Mouse (Mus musculus): ENCODE data around the gene Tmem266. TPM values are rescaled to one million over a fixed set of nuclear protein-coding genes. Genes with fewer than 3 reads are reported as not detected.

The Tmem266 gene
- polyA plus RNA-seq, 1 experiment from 2014 or later, result 7.0 TPM

DNA sequence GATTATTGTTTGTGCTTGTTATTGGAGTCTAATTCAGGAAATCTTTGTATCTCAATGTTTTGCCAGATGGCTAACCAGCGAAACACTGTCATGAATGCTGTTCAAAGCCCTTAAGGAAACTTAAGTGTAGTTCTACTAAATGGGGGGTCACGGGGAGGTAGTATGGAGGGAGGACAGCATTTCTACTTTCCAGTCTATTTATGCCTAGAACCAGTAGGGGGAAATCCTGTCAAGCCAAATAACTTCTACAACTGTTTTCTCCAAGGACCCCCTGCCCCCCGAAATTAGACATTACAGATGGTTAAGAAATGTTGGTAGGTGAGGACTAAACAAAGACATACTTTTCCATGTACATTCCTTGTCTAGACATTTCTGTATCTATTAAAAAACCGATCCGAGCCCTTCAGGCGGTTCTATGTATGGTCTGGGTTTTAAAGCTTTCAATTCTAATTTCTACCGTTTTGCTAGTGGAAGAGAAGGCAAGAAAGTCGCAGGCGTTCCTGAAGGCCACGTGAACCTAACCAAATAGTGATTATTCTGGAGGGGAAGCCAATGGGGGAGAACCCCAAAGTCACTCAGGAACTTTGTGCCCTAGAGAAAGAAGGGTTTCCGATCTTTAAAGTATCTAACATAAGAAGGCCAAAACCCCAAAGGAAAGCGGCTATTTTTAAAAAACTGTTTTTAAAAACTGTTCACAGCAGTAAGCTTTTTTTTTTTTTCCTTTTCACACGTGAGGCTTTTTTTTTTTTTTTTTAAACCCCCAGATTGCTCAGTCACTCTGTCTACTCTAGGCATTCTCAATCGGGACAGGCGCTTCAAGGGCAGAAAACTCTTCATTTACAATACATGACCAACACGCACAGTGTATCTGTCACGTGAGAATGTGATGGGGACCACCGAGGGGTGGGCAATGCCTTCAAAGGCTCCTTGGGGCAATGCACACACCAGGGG is 874 bp upstream of the Tmem266 start:
- Histone ChIP-seq H3K9me3 (replicated peaks; ENCODE audit: control insufficient read depth, low read length, poor library complexity, severe bottlenecking) (no peaks in the 10 kb centered on the region), H3K36me3 (ENCODE audit: control insufficient read depth, insufficient read depth, low read length) (no peaks in the 10 kb centered on the region), H3K4me1 (ENCODE audit: control insufficient read depth, insufficient read depth, low read length) (peaks cover 18% of the 10 kb centered on the region), H3K27me3 (ENCODE audit: control insufficient read depth, insufficient read depth, low read depth, low read length) (no peaks in the 10 kb centered on the region; the same call in none of the 2 replicates), H3K27ac (ENCODE audit: low read length) (peak overlapping the region; percentile 85), H3K9ac (ENCODE audit: low read depth, low read length) (peak overlapping the region; percentile 92), H3K4me2 (ENCODE audit: low read length) (peak overlapping the region; percentile 77), H3K4me3 (ENCODE audit: low read depth, low read length) (peak overlapping the region; percentile 79)
- ATAC-seq, result no peak
- 15% methylated on average over 18 of the region's 18 CpGs for WGBS

DNA sequence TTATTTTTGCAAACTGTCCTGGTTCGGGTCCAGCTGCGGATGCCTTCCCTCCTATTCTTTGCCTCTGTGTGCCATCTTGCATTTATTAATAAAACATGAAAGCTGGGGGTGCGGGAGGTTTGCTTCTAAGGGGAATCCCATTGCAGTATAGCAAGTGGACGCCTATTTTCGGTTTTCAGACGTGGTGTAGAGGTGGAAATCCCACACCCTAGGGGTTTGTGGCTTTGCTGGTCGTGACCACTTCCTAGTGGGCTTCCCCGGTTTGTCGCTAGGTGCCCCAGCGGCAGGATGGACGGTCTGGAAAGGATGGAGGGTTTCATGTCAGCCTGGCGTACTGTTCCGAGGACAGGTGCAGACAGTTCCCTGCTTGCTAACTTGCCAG is 512 bp downstream of the Tmem266 start:
- H3K36me3 ChIP-seq (ENCODE audit: control insufficient read depth, insufficient read depth, low read length), result no peaks in the 10 kb centered on the region
- H3K9me3 ChIP-seq (replicated peaks; ENCODE audit: control insufficient read depth, low read length, poor library complexity, severe bottlenecking), result no peaks in the 10 kb centered on the region
- peaks cover 20% of the 10 kb centered on the region for H3K4me1 ChIP-seq (ENCODE audit: control insufficient read depth, insufficient read depth, low read length)
- under 1% methylated on average over 13 of the region's 13 CpGs for WGBS
- peak; percentile 59 for ATAC-seq
- peak overlapping the region; percentile 92 for H3K9ac ChIP-seq (ENCODE audit: low read depth, low read length)
- H3K27ac ChIP-seq (ENCODE audit: low read length), result peak overlapping the region; percentile 77
- H3K27me3 ChIP-seq (ENCODE audit: control insufficient read depth, insufficient read depth, low read depth, low read length), result no peaks in the 10 kb centered on the region; the same call in none of the 2 replicates
- H3K4me2 ChIP-seq (ENCODE audit: low read length), result peak overlapping the region; percentile 77
- H3K4me3 ChIP-seq (ENCODE audit: low read depth, low read length), result peak overlapping the region; percentile 79

DNA sequence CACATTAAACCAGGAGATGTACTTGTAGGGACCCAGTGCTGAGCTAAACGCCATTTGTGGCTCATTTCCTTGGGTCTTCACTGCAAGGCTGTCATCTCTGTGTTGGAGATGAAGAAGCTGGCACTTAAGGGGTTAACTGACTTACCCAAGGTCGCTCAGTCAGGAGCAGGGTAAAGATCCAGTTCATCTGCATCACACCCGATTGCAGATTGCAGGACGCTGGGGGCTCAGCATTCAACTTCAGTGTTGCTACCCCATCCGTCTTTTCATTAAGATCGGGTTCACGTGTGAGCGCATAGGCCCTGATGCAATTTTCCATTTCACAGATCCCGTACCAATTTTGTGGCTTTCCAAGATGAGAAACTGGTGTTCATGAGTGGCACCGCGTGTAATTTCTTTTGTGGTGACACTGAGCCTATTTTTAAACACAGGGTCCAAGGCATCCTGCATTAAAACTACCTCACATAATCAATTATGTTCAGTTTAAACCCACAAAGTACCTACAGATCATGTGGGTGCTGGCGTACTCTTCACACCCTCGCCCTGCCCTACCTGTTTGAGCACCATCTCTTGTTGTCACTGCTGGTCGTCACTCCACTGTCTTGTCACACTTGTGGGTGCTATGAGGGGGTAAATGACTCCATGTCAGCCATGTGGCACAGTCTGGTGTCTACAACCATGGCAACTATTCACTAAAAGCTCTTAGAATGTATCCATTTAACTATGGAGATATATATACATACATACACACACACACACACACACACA is 1.6 kb downstream of the Tmem266 start:
- WGBS, result 27% methylated on average over 14 of the region's 14 CpGs

DNA sequence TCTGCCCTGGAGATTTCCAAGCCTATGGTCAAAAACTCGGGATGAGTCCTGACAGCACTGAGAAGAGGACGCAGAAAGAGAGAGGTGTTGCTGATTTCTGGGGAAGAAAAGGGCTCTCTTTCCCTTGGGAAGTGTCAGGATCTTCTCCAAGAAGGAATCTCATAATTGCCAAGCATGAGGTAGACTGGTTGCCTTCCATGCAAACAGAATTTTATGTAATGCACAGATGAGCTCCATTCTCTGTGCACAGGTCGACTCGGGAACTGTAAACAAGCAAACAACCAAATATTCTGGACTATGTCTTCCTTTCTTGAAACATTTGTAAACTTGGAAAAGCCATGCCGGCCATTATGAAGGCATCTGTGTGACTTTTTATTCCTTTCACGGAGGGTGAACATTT is 2.7 kb downstream of the Tmem266 start:
- Histone ChIP-seq H3K4me2 (ENCODE audit: low read length) (no peak overlapping the region), H3K4me3 (ENCODE audit: low read depth, low read length) (no peak overlapping the region), H3K4me1 (ENCODE audit: control insufficient read depth, insufficient read depth, low read length) (peaks cover 29% of the 10 kb centered on the region), H3K27ac (ENCODE audit: low read length) (no peak overlapping the region), H3K9ac (ENCODE audit: low read depth, low read length) (no peak overlapping the region), H3K9me3 (replicated peaks; ENCODE audit: control insufficient read depth, low read length, poor library complexity, severe bottlenecking) (no peaks in the 10 kb centered on the region), H3K27me3 (ENCODE audit: control insufficient read depth, insufficient read depth, low read depth, low read length) (no peaks in the 10 kb centered on the region; the same call in none of the 2 replicates), H3K36me3 (ENCODE audit: control insufficient read depth, insufficient read depth, low read length) (no peaks in the 10 kb centered on the region)
- WGBS, result 80% methylated on average over 6 of the region's 6 CpGs
- ATAC-seq, result no peak

More for the DNA sequence above, 1.6 kb downstream of the Tmem266 start:
- Histone ChIP-seq H3K4me1 (ENCODE audit: control insufficient read depth, insufficient read depth, low read length) (peaks cover 29% of the 10 kb centered on the region), H3K9me3 (replicated peaks; ENCODE audit: control insufficient read depth, low read length, poor library complexity, severe bottlenecking) (no peaks in the 10 kb centered on the region), H3K27me3 (ENCODE audit: control insufficient read depth, insufficient read depth, low read depth, low read length) (no peaks in the 10 kb centered on the region; the same call in none of the 2 replicates), H3K4me3 (ENCODE audit: low read depth, low read length) (peak overlapping the region; percentile 79), H3K36me3 (ENCODE audit: control insufficient read depth, insufficient read depth, low read length) (no peaks in the 10 kb centered on the region), H3K4me2 (ENCODE audit: low read length) (peak overlapping the region; percentile 77), H3K27ac (ENCODE audit: low read length) (no peak overlapping the region), H3K9ac (ENCODE audit: low read depth, low read length) (peak overlapping the region; percentile 34; the same call in 1 of the 2 replicates)
- ATAC-seq, result no peak

DNA sequence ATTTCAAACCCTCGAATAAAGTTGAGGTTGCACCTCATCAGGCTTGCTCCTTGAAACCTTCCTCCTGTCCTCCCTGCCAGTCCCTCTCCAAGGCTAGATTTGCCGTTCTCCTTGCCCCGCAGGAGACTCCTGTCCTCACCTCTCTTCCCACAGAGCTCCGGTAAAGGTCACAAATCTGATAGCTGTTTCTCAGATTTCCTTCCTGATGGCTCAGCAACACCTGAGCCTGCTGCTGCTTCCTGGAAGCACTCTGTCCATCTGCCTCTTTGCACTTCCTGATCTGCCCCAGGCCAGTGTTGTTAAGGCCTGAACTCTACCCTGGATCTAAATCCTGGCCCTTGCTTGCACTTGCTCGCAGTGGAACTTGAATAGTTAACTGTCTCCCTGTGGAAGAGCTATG is 5.8 kb downstream of the Tmem266 start:
- Histone ChIP-seq H3K4me2 (ENCODE audit: low read length) (peak overlapping the region; percentile 33), H3K36me3 (ENCODE audit: control insufficient read depth, insufficient read depth, low read length) (no peaks in the 10 kb centered on the region), H3K4me1 (ENCODE audit: control insufficient read depth, insufficient read depth, low read length) (peaks cover 22% of the 10 kb centered on the region), H3K27me3 (ENCODE audit: control insufficient read depth, insufficient read depth, low read depth, low read length) (no peaks in the 10 kb centered on the region), H3K9ac (ENCODE audit: low read depth, low read length) (0 out of 2 replicates have a peak overlapping the region, but pooled peaks have one; percentile 40), H3K9me3 (replicated peaks; ENCODE audit: control insufficient read depth, low read length, poor library complexity, severe bottlenecking) (no peaks in the 10 kb centered on the region), H3K4me3 (ENCODE audit: low read depth, low read length) (no peak overlapping the region), H3K27ac (ENCODE audit: low read length) (peak overlapping the region; percentile 32; the same call in 1 of the 2 replicates)
- 54% methylated on average over 5 of the region's 5 CpGs for WGBS
- ATAC-seq, result no peak

DNA sequence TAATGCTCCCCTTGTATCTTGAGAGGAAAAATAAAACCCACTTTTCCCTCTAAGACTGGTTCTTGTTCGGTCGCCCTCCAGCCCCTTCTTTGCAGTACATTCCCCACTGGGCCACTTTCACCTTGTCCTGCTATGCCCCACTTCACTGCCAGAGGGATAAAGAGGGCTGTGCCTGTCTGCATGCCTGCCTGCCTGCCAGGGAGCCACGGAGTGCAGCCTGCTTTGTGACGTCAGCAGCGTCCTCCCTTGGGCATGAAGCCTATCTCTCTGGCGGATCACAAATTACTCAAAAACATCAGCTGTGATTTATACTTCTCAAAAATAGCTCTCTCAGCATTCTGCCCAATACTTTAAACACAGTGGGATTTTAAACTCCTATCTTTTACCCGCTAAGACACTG is 6.2 kb downstream of the Tmem266 start:
- WGBS, result 29% methylated on average over 7 of the region's 7 CpGs
- Histone ChIP-seq H3K9ac (ENCODE audit: low read depth, low read length) (0 out of 2 replicates have a peak overlapping the region, but pooled peaks have one; percentile 40), H3K4me3 (ENCODE audit: low read depth, low read length) (no peak overlapping the region), H3K9me3 (replicated peaks; ENCODE audit: control insufficient read depth, low read length, poor library complexity, severe bottlenecking) (no peaks in the 10 kb centered on the region), H3K4me1 (ENCODE audit: control insufficient read depth, insufficient read depth, low read length) (peaks cover 18% of the 10 kb centered on the region), H3K4me2 (ENCODE audit: low read length) (peak overlapping the region; percentile 33), H3K27ac (ENCODE audit: low read length) (peak overlapping the region; percentile 32; the same call in 1 of the 2 replicates), H3K27me3 (ENCODE audit: control insufficient read depth, insufficient read depth, low read depth, low read length) (no peaks in the 10 kb centered on the region), H3K36me3 (ENCODE audit: control insufficient read depth, insufficient read depth, low read length) (no peaks in the 10 kb centered on the region)
- ATAC-seq, result peak; percentile 64; the same call in 1 of the 2 replicates

DNA sequence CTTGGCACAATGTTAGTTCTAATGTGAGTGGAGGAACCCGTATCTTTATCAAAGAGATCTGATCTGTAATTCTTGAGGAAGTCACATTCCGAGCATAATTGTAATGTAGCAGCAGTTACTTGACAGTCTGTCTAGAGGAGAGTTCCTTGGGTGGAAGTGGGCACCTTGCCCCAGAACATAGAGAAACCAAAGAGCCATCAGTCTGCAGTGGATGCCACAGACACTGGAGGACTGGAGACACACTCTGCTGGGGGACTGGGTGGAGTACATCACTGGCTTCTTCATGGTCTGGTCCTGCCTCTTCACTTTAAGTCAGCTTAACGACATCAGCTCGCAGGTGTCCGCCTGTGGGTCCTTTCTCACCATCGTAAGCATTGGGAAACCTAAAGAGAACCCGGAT is 17.5 kb downstream of the Tmem266 start:
- no peak for ATAC-seq

DNA sequence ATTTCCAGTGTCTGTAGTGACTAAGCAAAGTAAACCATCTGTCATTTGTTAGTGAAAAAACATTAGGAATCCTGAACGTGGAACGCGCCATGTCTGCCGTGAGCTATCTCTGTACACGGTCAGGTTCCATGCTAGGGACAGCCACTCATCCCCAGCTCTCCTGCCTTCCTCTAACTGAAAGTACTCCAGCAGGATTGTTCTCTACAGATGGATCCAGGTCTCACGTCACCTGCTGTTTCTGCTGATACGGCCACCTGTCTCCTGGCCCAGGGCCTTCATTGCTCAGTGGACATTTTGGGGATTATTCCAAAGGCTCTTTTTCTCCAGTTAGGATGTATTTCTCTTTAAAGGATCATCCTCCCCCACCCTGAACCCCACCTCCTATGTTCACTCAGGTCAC is 18.6 kb downstream of the Tmem266 start:
- H3K27me3 ChIP-seq (ENCODE audit: control insufficient read depth, insufficient read depth, low read depth, low read length), result no peaks in the 10 kb centered on the region
- H3K9ac ChIP-seq (ENCODE audit: low read depth, low read length), result no peak overlapping the region
- H3K4me1 ChIP-seq (ENCODE audit: control insufficient read depth, insufficient read depth, low read length), result no peaks in the 10 kb centered on the region
- no peaks in the 10 kb centered on the region for H3K36me3 ChIP-seq (ENCODE audit: control insufficient read depth, insufficient read depth, low read length)
- WGBS, result 95% methylated on average over 7 of the region's 7 CpGs
- H3K27ac ChIP-seq (ENCODE audit: low read length), result no peak overlapping the region
- no peak overlapping the region for H3K4me3 ChIP-seq (ENCODE audit: low read depth, low read length)
- no peak overlapping the region for H3K4me2 ChIP-seq (ENCODE audit: low read length)
- no peaks in the 10 kb centered on the region for H3K9me3 ChIP-seq (replicated peaks; ENCODE audit: control insufficient read depth, low read length, poor library complexity, severe bottlenecking)
- ATAC-seq, result no peak

More for the DNA sequence above, 17.5 kb downstream of the Tmem266 start:
- H3K27me3 ChIP-seq (ENCODE audit: control insufficient read depth, insufficient read depth, low read depth, low read length), result no peaks in the 10 kb centered on the region
- WGBS, result 87% methylated on average over 7 of the region's 7 CpGs
- H3K27ac ChIP-seq (ENCODE audit: low read length), result no peak overlapping the region
- H3K9ac ChIP-seq (ENCODE audit: low read depth, low read length), result no peak overlapping the region
- no peaks in the 10 kb centered on the region for H3K4me1 ChIP-seq (ENCODE audit: control insufficient read depth, insufficient read depth, low read length)
- no peaks in the 10 kb centered on the region for H3K9me3 ChIP-seq (replicated peaks; ENCODE audit: control insufficient read depth, low read length, poor library complexity, severe bottlenecking)
- H3K4me2 ChIP-seq (ENCODE audit: low read length), result no peak overlapping the region
- no peak overlapping the region for H3K4me3 ChIP-seq (ENCODE audit: low read depth, low read length)
- H3K36me3 ChIP-seq (ENCODE audit: control insufficient read depth, insufficient read depth, low read length), result no peaks in the 10 kb centered on the region

Measured in midbrain, embryonic 16.5 days (tissue).